Mouse (Mus musculus) liver, postnatal 0 days (tissue): ENCODE measurements around the gene Ddx20. TPM values are rescaled to one million over a fixed set of nuclear protein-coding genes. Genes with fewer than 3 reads are reported as not detected.
"Not testable (repeated sequence)": the region's sequence is repeated elsewhere in the genome, so short reads cannot be mapped to it uniquely, and the experiment has no call there.

Experiments
- ATAC-seq: fragments of 200-750 bp; cut with Nextera tagmentation; 2 replicates; pipeline ENCODE4 v1.8.0; 2017; ENCODE audit warnings: mild to moderate bottlenecking, moderate library complexity
- DNase-seq: peaks from one replicate; pipeline ENCODE4 v3.0.0-alpha.2; 2016
- H3K27ac ChIP-seq: fragments of 300-500 bp; sonication (generic); 2 replicates; pipeline ENCODE4 v1.5.1; 2014; ENCODE audit warnings: antibody characterized with exemption, moderate library complexity, mild to moderate bottlenecking, low read depth
- H3K27me3 ChIP-seq: fragments of 300-500 bp; sonication (generic); 2 replicates; pipeline ENCODE4 v1.6.1; 2014; ENCODE audit warnings: low read length, control low read depth, mixed read lengths; ENCODE audit not compliant: insufficient read depth
- H3K36me3 ChIP-seq: fragments of 300-500 bp; sonication (generic); replicated peaks from 2 replicates; pipeline ENCODE4 v1.6.1; 2014; ENCODE audit warnings: mild to moderate bottlenecking, control low read depth, low read length, moderate library complexity, mixed read lengths; ENCODE audit not compliant: insufficient read depth
- H3K4me1 ChIP-seq: fragments of 300-500 bp; sonication (generic); 2 replicates; pipeline ENCODE4 v1.6.1; 2014; ENCODE audit warnings: antibody characterized with exemption, mild to moderate bottlenecking, control low read depth; ENCODE audit not compliant: insufficient read depth
- H3K4me2 ChIP-seq: fragments of 300-500 bp; sonication (generic); 2 replicates; pipeline ENCODE4 v1.6.1; 2014; ENCODE audit warnings: low read depth, mild to moderate bottlenecking, low read length, moderate library complexity, mixed read lengths
- H3K4me3 ChIP-seq: fragments of 300-500 bp; sonication (generic); 2 replicates; pipeline ENCODE4 v1.5.1; 2014; ENCODE audit warnings: low read depth, low read length
- H3K9ac ChIP-seq: fragments of 300-500 bp; sonication (generic); replicated peaks from 2 replicates; pipeline ENCODE4 v1.6.1; 2014; ENCODE audit warnings: mild to moderate bottlenecking, moderate library complexity
- H3K9me3 ChIP-seq: fragments of 300-500 bp; sonication (generic); 2 replicates; pipeline ENCODE4 v1.6.1; 2016; ENCODE audit warnings: mild to moderate bottlenecking, control low read depth, low read length, mixed read lengths
- CTCF ChIP-seq: sonication (generic); IDR thresholded peaks from 2 replicates; pipeline ENCODE4 v1.5.1; 2016; ENCODE audit warnings: antibody characterized with exemption, low read depth
- EP300 ChIP-seq: IDR thresholded peaks from 2 replicates; pipeline ENCODE4 v1.6.1; 2016; ENCODE audit warnings: antibody characterized with exemption, low read depth, mild to moderate bottlenecking
- WGBS: fragments of 180-500 bp; shearing (Covaris S2); extraction: QIAGEN DNeasy Blood & Tissue Kit; methylation state at CpG from one replicate; pipeline ENCODE4 v1.1.7; 2014; ENCODE audit not compliant: insufficient replicate concordance; 5-methylcytosine and 5-hydroxymethylcytosine counted together
- polyA plus RNA-seq: library from polyadenylated mRNA; unstranded; fragments of >200 nt; fragmentation: Nextera tagmentation; extraction: Ambion mirVana; gene quantifications from 2 replicates; pipeline ENCODE4 v1.2.1, GENCODE M21; 2015

Gene Ddx20
- polyA plus RNA-seq, 1 experiment from 2014 or later, result 9.8 TPM

GRCm38 (mm10) chr3:105703571-105703970 is 16.2 kb upstream of the Ddx20 start:
- no peak overlapping the region for H3K27ac ChIP-seq
- ATAC-seq (no peak), DNase-seq (peak; percentile 11)
- no peaks in the 10 kb centered on the region for H3K36me3 ChIP-seq
- WGBS, result 64% methylated on average over 6 of the region's 6 CpGs
- peaks cover 38% of the 10 kb centered on the region for H3K4me1 ChIP-seq
- no peak overlapping the region for H3K4me3 ChIP-seq
- peak overlapping the region; percentile 95; the same call in 1 of the 2 replicates for H3K4me2 ChIP-seq
- TF ChIP-seq CTCF (no peak), EP300 (no peak)
- peaks cover 31% of the 10 kb centered on the region for H3K27me3 ChIP-seq
- H3K9me3 ChIP-seq, result no peaks in the 10 kb centered on the region
- no peak overlapping the region for H3K9ac ChIP-seq

- WGBS, result 37% methylated on average over 5 of the region's 5 CpGs
- Histone ChIP-seq H3K9ac (peak overlapping the region; percentile 23), H3K27me3 (peaks cover 19% of the 10 kb centered on the region), H3K4me1 (peaks cover 43% of the 10 kb centered on the region), H3K36me3 (no peaks in the 10 kb centered on the region), H3K9me3 (no peaks in the 10 kb centered on the region), H3K4me3 (peak overlapping the region; percentile 15; the same call in 1 of the 2 replicates), H3K27ac (no peak overlapping the region), H3K4me2 (peak overlapping the region; percentile 57)
- TF ChIP-seq CTCF (peak; percentile 18; the same call in 1 of the 2 replicates), EP300 (no peak)
- ATAC-seq (peak; percentile 21), DNase-seq (peak; percentile 19)
Observed at GRCm38 (mm10) chr3:105701399-105701798, 14.0 kb upstream of the Ddx20 start.

GRCm38 (mm10) chr3:105700786-105701185 is 13.4 kb upstream of the Ddx20 start:
- not testable (repeated sequence) for H3K4me3 ChIP-seq, H3K9me3 ChIP-seq, ATAC-seq, H3K27ac ChIP-seq, H3K36me3 ChIP-seq
- H3K4me1 ChIP-seq, result peaks cover 43% of the 10 kb centered on the region
- WGBS, result 35% methylated on average over 1 of the region's 1 CpGs
- H3K9ac ChIP-seq, result peak overlapping the region; percentile 23; the same call in 1 of the 2 replicates
- peak; percentile 13 for DNase-seq
- peak; percentile 33; the same call in 1 of the 2 replicates for TF ChIP-seq CTCF
- peaks cover 16% of the 10 kb centered on the region for H3K27me3 ChIP-seq
- H3K4me2 ChIP-seq, result peak overlapping the region; percentile 57

- H3K27me3 ChIP-seq, result peaks cover 15% of the 10 kb centered on the region; the same call in 1 of the 2 replicates
- H3K4me3 ChIP-seq, result no peak overlapping the region
- no peak for TF ChIP-seq CTCF
- TF ChIP-seq EP300, result peak; percentile 86
- H3K4me1 ChIP-seq, result peaks cover 29% of the 10 kb centered on the region
- no peak overlapping the region for H3K9ac ChIP-seq
- H3K36me3 ChIP-seq, result no peaks in the 10 kb centered on the region
- peak; percentile 91 for ATAC-seq
- no peaks in the 10 kb centered on the region for H3K9me3 ChIP-seq
- no peak overlapping the region for H3K4me2 ChIP-seq
- peak; percentile 41 for DNase-seq
- 49% methylated on average over 3 of the region's 3 CpGs for WGBS
- peak overlapping the region; percentile 63 for H3K27ac ChIP-seq
Observed at GRCm38 (mm10) chr3:105699241-105699933, 12.0 kb upstream of the Ddx20 start.

- peak overlapping the region; percentile 30; the same call in 1 of the 2 replicates for H3K4me2 ChIP-seq
- no peaks in the 10 kb centered on the region for H3K36me3 ChIP-seq
- peak; percentile 14 for DNase-seq
- no peaks in the 10 kb centered on the region for H3K9me3 ChIP-seq
- TF ChIP-seq CTCF (no peak), EP300 (0 out of 2 replicates have a peak, but pooled peaks have one; percentile 7)
- H3K4me3 ChIP-seq, result no peak overlapping the region
- H3K27ac ChIP-seq, result no peak overlapping the region
- H3K27me3 ChIP-seq, result peaks cover 11% of the 10 kb centered on the region; the same call in 1 of the 2 replicates
- ATAC-seq, result no peak
- WGBS, result 19% methylated on average over 1 of the region's 1 CpGs
- no peak overlapping the region for H3K9ac ChIP-seq
- H3K4me1 ChIP-seq, result peaks cover 24% of the 10 kb centered on the region
Observed at GRCm38 (mm10) chr3:105698311-105698710, 10.9 kb upstream of the Ddx20 start.

- H3K27me3 ChIP-seq, result peaks cover 11% of the 10 kb centered on the region; the same call in 1 of the 2 replicates
- no peaks in the 10 kb centered on the region for H3K36me3 ChIP-seq
- H3K4me3 ChIP-seq, result no peak overlapping the region
- no peak overlapping the region for H3K4me2 ChIP-seq
- H3K27ac ChIP-seq, result no peak overlapping the region
- ATAC-seq (no peak), DNase-seq (no peak)
- H3K9me3 ChIP-seq, result no peaks in the 10 kb centered on the region
- TF ChIP-seq EP300, result no peak
- no peak for TF ChIP-seq CTCF
- peaks cover 20% of the 10 kb centered on the region for H3K4me1 ChIP-seq
- H3K9ac ChIP-seq, result no peak overlapping the region
- 63% methylated on average over 5 of the region's 5 CpGs for WGBS
Observed at GRCm38 (mm10) chr3:105697148-105697441, 9.7 kb upstream of the Ddx20 start.
